Mouse (Mus musculus) cerebellum, adult 2 months (tissue): ENCODE results near the gene Ttll6.

Source experiments
- CTCF ChIP-seq: fragments of 200-500 bp; IDR thresholded peaks from 2 replicates; pipeline ENCODE4 v1.5.1; 2011; ENCODE audit warnings: low read depth, mild to moderate bottlenecking, control low read depth, low read length, moderate library complexity, borderline replicate concordance; ENCODE audit not compliant: insufficient read depth
- POLR2A ChIP-seq: fragments of 200-500 bp; IDR thresholded peaks from 2 replicates; pipeline ENCODE4 v1.6.1; 2011; ENCODE audit warnings: low read length, control low read depth, borderline replicate concordance; ENCODE audit not compliant: insufficient read depth

- TF ChIP-seq CTCF (no peak), POLR2A (no peak)
These were observed 39.1 kb downstream of the Ttll6 start for GRCm38 (mm10) chr11:96172511-96173287.
